Mouse (Mus musculus) heart, embryonic 14.5 days (tissue): ENCODE measurements around the gene Dglucy. TPM values are rescaled to one million over a fixed set of nuclear protein-coding genes. Genes with fewer than 3 reads are reported as not detected.

ENCODE experiments used
- ATAC-seq: fragments of 200-750 bp; cut with Nextera tagmentation; 2 replicates; pipeline ENCODE4 v1.8.0; 2017; ENCODE audit warnings: low read depth, moderate TSS enrichment; ENCODE audit not compliant: insufficient number of reproducible peaks, insufficient read depth, low FRiP score
- H3K27ac ChIP-seq, 2 experiments: fragments of 200-500 bp in 1 of 2; fragments of 300-500 bp in 1 of 2; sonication (generic) in 1 of 2; replicated peaks in 1 of 2; 2 replicates each; pipeline ENCODE4 v1.5.1; 2012 to 2014; ENCODE audit warnings: low read depth in 2 of 2, low read length in 2 of 2, control low read depth in 1 of 2, mild to moderate bottlenecking in 1 of 2, mixed read lengths in 1 of 2; ENCODE audit not compliant: control insufficient read depth in 1 of 2, insufficient read depth in 1 of 2
- H3K27me3 ChIP-seq: fragments of 300-500 bp; sonication (generic); 2 replicates; pipeline ENCODE4 v1.6.1; 2014; ENCODE audit warnings: mild to moderate bottlenecking, low read length, control low read depth; ENCODE audit not compliant: control insufficient read depth, insufficient read depth
- H3K36me3 ChIP-seq: fragments of 300-500 bp; sonication (generic); 2 replicates; pipeline ENCODE4 v1.6.1; 2014; ENCODE audit warnings: mild to moderate bottlenecking, control low read depth, low read length, mixed read lengths; ENCODE audit not compliant: control insufficient read depth, insufficient read depth
- H3K4me1 ChIP-seq, 2 experiments: fragments of 200-500 bp in 1 of 2; fragments of 300-500 bp in 1 of 2; sonication (generic) in 1 of 2; 2 replicates each; pipeline ENCODE4 v1.6.1; 2012 to 2014; ENCODE audit warnings: low read length in 2 of 2, control low read depth in 1 of 2, mixed read lengths in 1 of 2; ENCODE audit not compliant: control insufficient read depth in 2 of 2, insufficient read depth in 2 of 2
- H3K4me2 ChIP-seq: fragments of 300-500 bp; sonication (generic); 2 replicates; pipeline ENCODE4 v1.6.1; 2014; ENCODE audit warnings: mild to moderate bottlenecking, low read length
- H3K4me3 ChIP-seq, 2 experiments: fragments of 200-500 bp in 1 of 2; fragments of 300-500 bp in 1 of 2; sonication (generic) in 1 of 2; 2 replicates each; pipeline ENCODE4 v1.5.1; 2012 to 2014; ENCODE audit warnings: low read length in 2 of 2, mild to moderate bottlenecking in 2 of 2, control low read depth in 1 of 2, low read depth in 1 of 2, moderate library complexity in 1 of 2; ENCODE audit not compliant: control insufficient read depth in 1 of 2, insufficient read depth in 1 of 2
- H3K9ac ChIP-seq: fragments of 300-500 bp; sonication (generic); 2 replicates; pipeline ENCODE4 v1.6.1; 2014; ENCODE audit warnings: mild to moderate bottlenecking, low read length
- H3K9me3 ChIP-seq: fragments of 300-500 bp; sonication (generic); 2 replicates; pipeline ENCODE4 v1.6.1; 2016; ENCODE audit warnings: low read length, control low read depth; ENCODE audit not compliant: control insufficient read depth
- WGBS: fragments of 180-500 bp; shearing (Covaris S2); extraction: QIAGEN DNeasy Blood & Tissue Kit; methylation state at CpG from one replicate; pipeline ENCODE4 v1.1.7; 2014; 5-methylcytosine and 5-hydroxymethylcytosine counted together
- polyA plus RNA-seq: library from polyadenylated mRNA; unstranded; fragments of >200 nt; fragmentation: Nextera tagmentation; extraction: Ambion mirVana; gene quantifications from 2 replicates; pipeline ENCODE4 v1.2.1, GENCODE M21; 2014

Dglucy gene
- polyA plus RNA-seq, 1 experiment from 2014 or later, result 4.8 TPM

DNA sequence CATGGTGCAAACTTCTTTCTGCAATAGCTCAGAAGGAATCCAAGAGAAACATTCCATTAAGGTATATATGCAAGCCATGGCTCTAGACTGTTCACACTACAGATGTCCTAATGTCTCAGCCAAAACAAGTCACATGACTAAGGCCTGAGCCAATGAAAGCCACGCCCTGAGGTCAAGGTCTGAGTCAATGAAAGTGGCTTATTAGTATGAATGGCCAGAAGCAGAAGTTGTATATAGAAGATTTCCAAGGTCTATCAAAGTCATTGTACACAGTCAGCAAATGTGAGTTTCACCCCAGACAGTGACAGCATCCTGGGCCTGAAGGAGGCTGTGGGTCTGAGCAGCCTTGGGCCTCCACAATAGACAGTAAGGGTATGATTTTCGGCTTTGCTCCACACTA lies 52.2 kb downstream of the Dglucy start:
- H3K4me3 ChIP-seq, result no peak overlapping the region
- H3K9ac ChIP-seq, result no peak overlapping the region
- H3K36me3 ChIP-seq, result no peaks in the 10 kb centered on the region
- ATAC-seq, result no peak
- 80% methylated on average over 2 of the region's 2 CpGs for WGBS
- no peaks in the 10 kb centered on the region for H3K4me1 ChIP-seq
- no peaks in the 10 kb centered on the region for H3K9me3 ChIP-seq
- H3K27ac ChIP-seq, result no peak overlapping the region
- H3K4me2 ChIP-seq, result no peak overlapping the region
- no peaks in the 10 kb centered on the region for H3K27me3 ChIP-seq

GRCm38 (mm10) chr12:100831629-100832325 lies 52.9 kb downstream of the Dglucy start:
- Histone ChIP-seq H3K9me3 (no peaks in the 10 kb centered on the region), H3K4me2 (no peak overlapping the region), H3K4me1 (no peaks in the 10 kb centered on the region), H3K9ac (no peak overlapping the region), H3K27me3 (no peaks in the 10 kb centered on the region), H3K36me3 (no peaks in the 10 kb centered on the region), H3K27ac (no peak overlapping the region), H3K4me3 (no peak overlapping the region)
- ATAC-seq, result no peak
- 74% methylated on average over 8 of the region's 8 CpGs for WGBS

DNA sequence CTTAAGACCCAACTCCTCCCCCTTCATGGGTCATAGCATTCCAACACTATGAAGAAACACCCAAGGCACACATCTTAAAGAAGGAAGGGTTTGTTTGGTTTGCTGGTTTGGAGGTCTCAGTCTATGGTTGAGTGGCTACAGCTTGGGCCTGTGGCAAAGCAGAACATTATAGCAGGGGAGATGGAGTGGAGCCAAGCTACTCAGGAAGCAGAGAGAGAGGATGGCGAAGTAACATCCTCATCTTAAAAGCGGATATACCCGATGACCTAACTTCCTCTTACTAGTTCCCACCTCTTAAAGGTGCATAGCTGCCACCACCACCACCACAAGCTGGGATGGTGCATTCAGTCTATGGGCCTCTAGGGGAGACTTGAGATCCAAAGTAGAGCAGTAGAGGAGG lies 58.4 kb downstream of the Dglucy start:
- no peaks in the 10 kb centered on the region for H3K36me3 ChIP-seq
- ATAC-seq, result no peak
- no peak overlapping the region for H3K4me2 ChIP-seq
- H3K9me3 ChIP-seq, result no peaks in the 10 kb centered on the region
- no peaks in the 10 kb centered on the region for H3K27me3 ChIP-seq
- no peak overlapping the region for H3K27ac ChIP-seq
- no peak overlapping the region for H3K9ac ChIP-seq
- peaks cover 4% of the 10 kb centered on the region in 2 experiments; a peak in 3 of 4 replicates for H3K4me1 ChIP-seq
- 68% methylated on average over 3 of the region's 3 CpGs for WGBS
- no peak overlapping the region for H3K4me3 ChIP-seq

GRCm38 (mm10) chr12:100839079-100839600 lies 60.3 kb downstream of the Dglucy start:
- Histone ChIP-seq H3K36me3 (no peaks in the 10 kb centered on the region), H3K4me1 (peaks cover 4% of the 10 kb centered on the region in 2 experiments; a peak in 3 of 4 replicates), H3K9ac (no peak overlapping the region), H3K27ac (no peak overlapping the region), H3K9me3 (no peaks in the 10 kb centered on the region), H3K27me3 (no peaks in the 10 kb centered on the region), H3K4me3 (no peak overlapping the region), H3K4me2 (no peak overlapping the region)
- 10% methylated on average over 8 of the region's 8 CpGs for WGBS
- ATAC-seq, result 0 out of 2 replicates have a peak, but pooled peaks have one; percentile 14

DNA sequence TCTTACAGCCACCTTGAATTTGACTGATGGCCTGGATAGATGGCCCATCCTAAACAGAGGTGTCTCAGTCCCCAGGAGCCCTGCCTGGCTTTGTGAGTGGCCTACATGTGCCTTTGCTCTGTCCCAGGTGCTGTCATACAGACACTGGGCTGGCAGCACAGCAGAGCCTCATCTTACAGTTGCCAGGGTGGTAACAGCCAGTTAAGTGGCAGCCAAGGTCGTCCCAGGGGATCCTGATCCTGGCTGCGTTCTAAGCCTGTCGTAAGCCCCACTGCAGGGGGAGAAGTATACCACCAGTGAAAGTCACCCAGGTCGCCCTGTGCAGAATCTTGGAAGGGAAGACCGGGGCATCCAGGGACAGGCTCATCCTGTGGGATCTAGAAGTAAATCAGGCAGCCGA lies 61.1 kb downstream of the Dglucy start:
- H3K36me3 ChIP-seq, result no peaks in the 10 kb centered on the region
- no peak overlapping the region for H3K27ac ChIP-seq
- H3K4me1 ChIP-seq, result peaks cover 4% of the 10 kb centered on the region in 2 experiments; a peak in 3 of 4 replicates
- H3K27me3 ChIP-seq, result no peaks in the 10 kb centered on the region
- no peak overlapping the region for H3K4me2 ChIP-seq
- H3K9ac ChIP-seq, result no peak overlapping the region
- ATAC-seq, result no peak
- H3K4me3 ChIP-seq, result no peak overlapping the region
- 62% methylated on average over 6 of the region's 6 CpGs for WGBS
- H3K9me3 ChIP-seq, result no peaks in the 10 kb centered on the region

DNA sequence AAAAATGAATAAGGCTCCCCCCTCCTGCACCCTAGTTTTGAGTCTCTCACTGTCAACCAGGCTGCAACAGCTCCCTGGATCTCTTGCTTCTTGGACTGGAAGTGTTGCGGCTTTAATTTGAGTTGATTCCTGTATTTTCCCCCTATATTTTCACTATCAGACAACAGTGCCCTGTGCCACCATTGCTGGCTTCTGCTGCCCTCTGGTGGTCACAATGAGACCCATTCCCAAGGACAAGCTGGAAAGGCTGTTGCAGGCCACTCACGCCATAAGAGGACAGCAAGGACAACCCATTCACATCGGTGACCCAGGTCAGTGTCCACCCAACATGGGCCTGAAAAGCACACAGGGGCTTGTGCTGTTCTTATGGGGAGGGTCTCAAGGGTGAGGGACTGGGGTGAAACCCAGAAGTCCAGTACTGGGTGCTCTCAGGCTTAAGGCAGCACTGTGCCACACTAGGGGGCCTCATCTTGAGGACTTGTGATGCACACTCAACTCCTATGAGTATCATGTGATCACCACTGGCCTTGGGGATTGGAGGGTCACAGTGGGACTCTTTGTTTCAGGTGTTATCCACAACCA lies 62.4 kb downstream of the Dglucy start:
- no peaks in the 10 kb centered on the region for H3K27me3 ChIP-seq
- H3K4me3 ChIP-seq, result no peak overlapping the region
- H3K9me3 ChIP-seq, result no peaks in the 10 kb centered on the region
- WGBS, result 17% methylated on average over 3 of the region's 3 CpGs
- ATAC-seq, result no peak; the same call in 1 of the 2 replicates
- no peak overlapping the region for H3K9ac ChIP-seq
- H3K36me3 ChIP-seq, result no peaks in the 10 kb centered on the region
- peaks cover 4% of the 10 kb centered on the region in 2 experiments; a peak in 3 of 4 replicates for H3K4me1 ChIP-seq
- no peak overlapping the region for H3K4me2 ChIP-seq
- no peak overlapping the region for H3K27ac ChIP-seq

DNA sequence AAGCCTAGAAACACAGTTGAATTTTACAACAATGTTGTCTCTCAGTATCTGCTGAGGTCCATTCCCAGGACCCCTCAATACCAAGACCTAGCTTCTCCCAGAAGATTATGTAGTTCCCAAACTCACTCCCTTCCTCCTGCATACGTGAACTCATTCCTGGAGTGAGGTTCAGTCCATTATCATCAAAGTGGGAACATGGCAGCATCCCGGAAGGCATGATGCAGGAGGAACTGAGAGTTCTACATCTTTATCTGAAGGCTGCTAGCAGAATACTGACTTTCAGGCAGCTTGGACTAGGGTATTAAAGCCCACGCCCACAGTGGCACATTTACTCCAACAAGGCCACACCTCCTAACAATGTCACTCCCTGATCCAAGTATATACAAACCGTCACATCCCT lies 64.3 kb downstream of the Dglucy start:
- no peak overlapping the region for H3K27ac ChIP-seq

More for the DNA sequence above, 64.3 kb downstream of the Dglucy start:
- Histone ChIP-seq H3K4me1 (peaks cover 4% of the 10 kb centered on the region in 2 experiments; a peak in 3 of 4 replicates), H3K9ac (no peak overlapping the region), H3K9me3 (no peaks in the 10 kb centered on the region), H3K27me3 (no peaks in the 10 kb centered on the region), H3K4me3 (no peak overlapping the region), H3K36me3 (no peaks in the 10 kb centered on the region), H3K4me2 (no peak overlapping the region)
- no peak for ATAC-seq
- WGBS, result 75% methylated on average over 4 of the region's 4 CpGs
